Mouse (Mus musculus) adipocyte (in vitro differentiated cells): ENCODE results near the gene Cnp.
"Not testable (repeated sequence)": the region's sequence is repeated elsewhere in the genome, so short reads cannot be mapped to it uniquely, and the experiment has no call there.

ENCODE experiments used
- DNase-seq: peaks from one replicate; pipeline ENCODE4 v3.0.0-alpha.2; 2016; ENCODE audit warnings: low spot score

Gene Cnp

DNA sequence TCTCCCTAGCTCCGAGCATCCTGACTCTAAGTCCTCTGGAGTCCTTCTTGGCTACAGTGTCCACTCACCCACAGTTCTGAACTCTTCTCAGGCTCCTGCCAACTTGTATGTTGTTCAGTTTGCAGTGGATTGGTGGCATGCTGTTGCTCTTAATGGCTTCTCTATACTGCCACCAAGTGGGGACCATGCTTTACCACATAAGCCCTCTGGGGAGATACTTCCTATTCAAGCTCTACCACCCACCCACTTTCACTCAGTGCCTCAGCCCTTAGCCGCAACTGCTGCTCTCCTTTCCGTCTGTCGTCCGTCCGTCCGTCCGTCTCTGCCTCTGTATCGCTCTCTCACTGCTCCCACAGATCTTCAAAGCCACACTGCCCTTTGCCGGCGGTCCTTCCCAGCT lies 19.1 kb upstream of the Cnp start:
- DNase-seq: peak; percentile 82

DNA sequence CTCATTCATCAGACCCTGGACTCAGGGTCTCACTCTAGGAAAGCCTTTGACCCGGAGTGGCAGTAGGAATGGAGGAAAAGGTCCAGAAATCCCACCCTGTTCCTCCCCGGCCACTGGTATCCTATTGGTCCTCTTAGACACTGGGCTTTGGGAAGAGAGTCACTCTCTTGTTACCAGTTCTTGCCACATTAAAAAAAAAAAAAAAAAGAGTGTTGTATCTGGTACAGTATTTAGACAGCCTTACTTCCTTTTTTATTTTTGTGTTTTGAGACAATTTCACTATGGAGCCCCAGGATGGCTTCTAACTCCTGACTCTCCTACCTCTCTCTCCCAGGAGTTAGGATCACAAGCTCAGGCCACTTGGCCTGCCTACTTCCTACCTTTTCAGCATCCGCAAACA lies 17.1 kb upstream of the Cnp start:
- DNase-seq: no peak

DNA sequence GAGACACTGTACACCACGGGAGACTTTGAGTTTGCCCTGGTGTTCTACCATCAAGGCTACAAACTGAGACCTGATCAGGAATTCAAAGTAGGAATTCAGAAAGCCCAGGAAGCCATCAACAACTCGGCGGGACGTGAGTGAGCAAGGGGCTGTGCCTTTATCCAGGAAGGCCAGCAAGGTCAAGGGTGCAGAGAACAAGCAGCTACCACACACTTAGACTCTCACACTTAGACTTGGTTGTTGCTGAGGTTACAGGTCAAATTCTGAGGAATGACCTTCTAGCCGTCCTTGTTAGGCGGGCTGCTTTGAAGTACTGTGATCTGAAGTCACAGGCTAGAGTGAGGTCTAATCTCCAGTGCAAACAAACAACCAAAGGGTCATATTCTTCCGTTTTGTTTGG lies 15.2 kb upstream of the Cnp start:
- no peak for DNase-seq

DNA sequence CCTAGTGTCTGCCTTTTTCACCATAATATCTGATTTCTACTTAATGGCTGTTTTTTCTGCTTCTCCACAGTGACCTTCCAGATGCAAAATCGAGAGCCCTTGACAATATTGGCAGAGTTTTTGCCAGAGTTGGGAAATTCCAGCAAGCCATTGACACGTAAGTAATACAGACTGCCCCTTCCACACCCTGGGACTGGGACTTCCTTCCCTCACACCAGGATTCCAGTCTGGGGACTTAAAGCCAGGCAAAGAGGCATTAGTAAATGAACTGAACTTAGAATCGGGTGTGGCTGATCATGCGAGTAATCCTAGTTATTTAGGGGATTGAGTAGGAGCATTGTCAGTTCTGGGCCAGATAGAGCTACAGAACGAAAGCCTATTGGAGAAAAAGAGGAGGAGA lies 13.0 kb upstream of the Cnp start:
- DNase-seq: no peak

GRCm38 (mm10) chr11:100564297-100564696 lies 10.4 kb upstream of the Cnp start:
- no peak for DNase-seq

DNA sequence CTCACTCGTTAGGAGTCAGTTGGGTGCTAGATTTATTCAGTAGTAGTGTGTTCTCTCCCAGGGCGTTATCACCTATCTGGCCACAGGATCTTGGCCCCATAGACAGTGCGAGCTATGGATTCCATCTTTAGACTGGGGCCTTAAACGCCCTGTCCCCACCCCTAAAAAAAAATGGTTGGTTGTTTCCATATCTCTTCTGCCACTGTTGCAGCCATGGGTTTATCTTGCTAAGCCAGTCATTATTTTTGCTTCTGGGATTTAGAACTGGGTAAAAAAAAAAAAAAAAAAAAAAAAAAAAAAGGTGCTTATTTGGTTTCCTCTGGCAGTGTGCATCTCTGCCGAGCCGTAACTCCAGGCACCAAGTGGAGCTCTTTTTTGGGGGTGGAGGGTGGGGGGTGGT lies 10.0 kb upstream of the Cnp start:
- no peak for DNase-seq

DNA sequence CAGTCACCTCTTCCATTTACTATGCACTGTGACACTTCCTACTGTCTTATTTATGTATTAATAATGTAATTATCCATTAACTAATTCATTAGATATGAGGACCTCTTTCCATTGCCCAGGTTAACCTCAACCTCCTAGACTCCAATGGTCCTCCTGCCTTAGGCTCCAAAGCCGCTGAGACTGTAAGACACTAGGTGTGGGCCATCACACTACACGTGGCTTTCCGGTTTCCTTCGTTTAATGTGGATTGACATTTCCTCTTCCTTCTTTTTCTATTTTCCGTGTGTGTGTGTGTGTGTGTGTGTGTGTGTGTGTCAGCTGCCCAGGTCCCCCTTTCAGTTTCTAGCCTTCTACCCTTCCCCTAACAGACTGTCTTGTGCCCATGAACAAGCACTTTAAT lies 7.5 kb upstream of the Cnp start:
- no peak for DNase-seq

- DNase-seq: no peak
Measured at GRCm38 (mm10) chr11:100567815-100568245, 6.9 kb upstream of the Cnp start.

DNA sequence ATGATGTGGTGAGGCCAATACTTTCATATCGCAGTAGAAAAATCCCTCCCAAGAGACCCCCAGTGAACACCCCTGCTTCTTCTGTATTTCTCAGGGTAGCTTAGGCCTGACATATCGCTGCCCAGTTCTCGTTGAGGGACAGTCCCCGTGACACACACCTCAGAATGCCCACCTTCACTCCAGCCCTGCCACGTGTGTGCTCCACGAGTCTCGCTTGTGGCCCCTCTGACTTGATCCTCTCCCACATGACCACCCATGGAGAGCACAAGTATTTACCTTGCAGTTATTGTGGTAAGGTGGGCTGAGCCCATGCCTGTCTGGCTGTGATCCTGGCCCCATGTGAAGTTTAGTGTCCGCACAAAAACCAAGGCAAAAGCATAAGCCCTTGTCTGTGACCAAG lies 6.0 kb upstream of the Cnp start:
- DNase-seq: no peak

GRCm38 (mm10) chr11:100569789-100570188 lies 4.9 kb upstream of the Cnp start:
- DNase-seq: no peak

GRCm38 (mm10) chr11:100570430-100571201 lies 4.1 kb upstream of the Cnp start:
- peak; percentile 71 for DNase-seq

- no peak for DNase-seq
Measured at GRCm38 (mm10) chr11:100571202-100571567, 3.5 kb upstream of the Cnp start.

DNA sequence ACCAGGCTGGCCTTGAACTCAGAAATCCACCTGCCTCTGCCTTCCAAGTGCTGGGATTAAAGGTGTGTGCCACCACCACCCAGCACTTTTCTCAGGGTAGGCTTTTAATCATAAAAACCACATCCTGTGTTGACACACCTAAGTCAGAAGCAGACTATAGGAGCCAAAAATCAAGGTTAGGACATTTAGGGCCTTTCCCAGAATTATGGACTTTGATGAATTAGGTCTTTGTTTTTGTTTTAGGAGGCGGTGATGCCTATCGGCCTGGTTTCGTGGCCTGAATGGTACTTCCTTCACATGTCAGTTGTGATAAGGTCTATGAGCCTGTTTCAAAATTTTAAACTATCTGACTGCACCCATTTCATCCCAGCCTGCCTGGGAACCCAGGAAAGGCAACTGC lies 516 bp upstream of the Cnp start:
- no peak for DNase-seq

DNA sequence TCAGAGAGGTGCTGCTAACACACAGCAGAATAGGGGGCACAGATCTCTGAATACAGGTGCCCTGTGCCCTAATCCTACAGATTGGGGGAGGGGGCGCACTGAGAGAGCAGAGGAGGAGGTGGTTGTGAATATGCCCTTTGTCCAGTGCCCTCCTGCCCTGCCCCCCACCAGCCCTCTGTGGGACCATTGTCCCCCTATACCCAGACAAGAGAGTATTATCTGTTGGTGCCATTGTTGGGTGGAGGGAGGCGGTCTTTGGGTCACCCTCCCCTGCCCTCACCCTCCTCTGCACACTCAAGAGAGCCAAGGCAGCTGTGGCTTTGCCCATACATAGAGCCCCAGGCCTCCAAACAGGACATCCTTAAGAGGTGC lies 766 bp downstream of the Cnp start:
- DNase-seq: no peak

- DNase-seq: no peak
Measured at GRCm38 (mm10) chr11:100576256-100576655, 1.6 kb downstream of the Cnp start.

GRCm38 (mm10) chr11:100577852-100578599 lies 3.3 kb downstream of the Cnp start:
- DNase-seq: no peak

GRCm38 (mm10) chr11:100579116-100579799 lies 4.6 kb downstream of the Cnp start:
- DNase-seq: no peak

DNA sequence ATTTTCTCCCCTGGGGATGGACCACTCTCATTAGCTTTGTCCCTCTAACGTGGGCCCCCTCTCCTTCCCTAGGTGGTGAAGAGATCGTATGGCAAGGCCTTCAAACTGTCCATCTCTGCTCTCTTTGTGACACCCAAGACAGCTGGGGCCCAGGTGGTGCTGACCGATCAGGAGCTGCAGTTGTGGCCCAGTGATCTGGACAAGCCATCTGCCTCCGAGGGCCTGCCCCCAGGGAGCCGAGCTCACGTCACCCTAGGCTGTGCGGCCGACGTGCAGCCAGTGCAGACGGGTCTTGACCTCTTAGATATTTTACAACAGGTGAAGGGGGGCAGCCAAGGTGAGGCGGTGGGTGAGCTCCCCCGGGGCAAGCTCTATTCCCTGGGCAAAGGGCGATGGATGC lies 5.6 kb downstream of the Cnp start:
- DNase-seq: no peak

DNA sequence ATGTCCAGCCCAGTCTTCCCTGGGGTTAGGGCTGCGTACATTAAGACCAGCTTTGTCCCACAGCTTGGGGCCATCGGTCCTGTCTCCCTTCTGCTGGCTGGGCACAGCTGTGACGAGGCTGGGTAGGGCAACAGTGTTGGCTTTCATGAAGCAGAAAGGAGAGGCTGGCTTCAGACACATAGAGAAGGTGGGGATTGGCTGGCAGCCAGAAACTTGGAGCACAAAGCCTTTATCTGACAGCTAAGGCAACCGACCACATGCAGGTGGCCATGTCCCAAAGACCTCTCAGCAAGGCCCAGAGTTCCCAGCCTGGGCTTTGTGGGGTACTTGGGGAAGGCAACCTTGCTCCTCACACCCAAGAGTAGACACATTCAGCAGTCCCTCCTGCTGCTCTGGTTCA lies 7.1 kb downstream of the Cnp start:
- no peak for DNase-seq

DNA sequence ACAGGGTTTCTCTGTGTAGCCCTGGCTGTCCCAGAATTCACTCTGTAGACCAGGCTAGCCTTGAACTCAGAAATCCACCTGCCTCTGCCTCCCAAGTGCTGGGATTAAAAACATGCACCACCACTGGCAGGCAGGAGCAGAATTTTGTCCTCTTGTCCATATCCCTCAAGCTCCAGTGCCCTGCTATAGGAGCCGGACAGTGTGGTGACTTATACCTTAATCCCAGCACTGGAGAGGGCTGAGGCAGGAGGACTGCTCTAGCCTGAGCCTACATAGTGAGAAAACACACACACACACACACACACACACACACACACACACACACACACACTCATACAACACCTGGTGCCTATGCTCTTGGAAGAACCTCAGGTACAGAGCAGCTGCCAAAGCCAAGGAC lies 7.7 kb downstream of the Cnp start:
- DNase-seq: not testable (repeated sequence)

DNA sequence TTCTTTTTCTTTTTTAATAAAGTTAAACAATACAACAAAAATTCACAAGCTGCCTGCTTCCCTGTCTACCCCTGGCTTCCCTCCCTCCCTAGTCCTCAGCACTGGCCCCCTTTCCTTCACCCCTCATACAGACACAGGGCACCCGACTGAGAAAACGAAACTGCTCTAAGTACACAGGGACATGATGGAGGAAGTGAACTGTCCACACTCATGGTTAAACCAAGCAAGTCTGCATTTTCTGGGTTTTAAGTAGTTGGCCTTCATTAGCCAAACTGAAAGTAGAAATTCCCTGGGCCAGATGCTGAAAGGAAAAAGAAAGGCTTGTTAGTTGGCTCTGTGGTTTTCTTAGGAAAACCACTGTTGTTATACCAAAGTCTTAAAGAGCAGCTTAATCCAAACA lies 8.1 kb downstream of the Cnp start:
- no peak for DNase-seq

DNA sequence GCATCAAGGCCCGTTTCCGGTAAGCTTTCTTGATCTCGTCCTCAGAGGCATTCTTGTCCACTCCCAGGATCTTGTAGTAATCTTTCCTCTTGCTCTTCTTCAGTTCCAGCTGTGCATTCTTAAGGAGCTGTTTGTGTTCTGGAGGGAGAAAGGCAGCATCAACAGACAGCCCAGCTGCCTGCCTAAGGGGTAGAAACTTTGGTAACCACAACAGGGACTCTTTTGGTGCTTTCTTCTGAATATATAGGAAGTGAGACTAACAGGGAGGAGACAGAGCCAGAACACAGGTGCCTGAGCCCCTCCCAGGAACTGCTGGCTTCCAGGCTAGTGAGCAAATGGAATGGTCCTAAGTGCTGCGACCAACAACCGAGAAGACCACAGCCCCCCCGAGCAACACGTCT lies 9.9 kb downstream of the Cnp start:
- no peak for DNase-seq

- no peak for DNase-seq
Measured at GRCm38 (mm10) chr11:100585148-100585547, 10.4 kb downstream of the Cnp start.
